Mouse (Mus musculus) CD4-positive, CD25-positive, alpha-beta regulatory T cell, adult 4 months (primary cell): ENCODE results near the gene Dnlz. TPM values are rescaled to one million over a fixed set of nuclear protein-coding genes. Genes with fewer than 3 reads are reported as not detected.

Experiments used
- ATAC-seq: one replicate; pipeline ENCODE4 v1.8.0; 2017
- polyA plus RNA-seq, 2 experiments: library from polyadenylated mRNA; unstranded; fragments of 100-300 nt; shearing (Covaris generic); gene quantifications; one replicate each; pipeline ENCODE4 v1.2.1; 2017

Gene Dnlz
- polyA plus RNA-seq, 2 experiments from 2014 or later, result 6.4 to 7.1 TPM

DNA sequence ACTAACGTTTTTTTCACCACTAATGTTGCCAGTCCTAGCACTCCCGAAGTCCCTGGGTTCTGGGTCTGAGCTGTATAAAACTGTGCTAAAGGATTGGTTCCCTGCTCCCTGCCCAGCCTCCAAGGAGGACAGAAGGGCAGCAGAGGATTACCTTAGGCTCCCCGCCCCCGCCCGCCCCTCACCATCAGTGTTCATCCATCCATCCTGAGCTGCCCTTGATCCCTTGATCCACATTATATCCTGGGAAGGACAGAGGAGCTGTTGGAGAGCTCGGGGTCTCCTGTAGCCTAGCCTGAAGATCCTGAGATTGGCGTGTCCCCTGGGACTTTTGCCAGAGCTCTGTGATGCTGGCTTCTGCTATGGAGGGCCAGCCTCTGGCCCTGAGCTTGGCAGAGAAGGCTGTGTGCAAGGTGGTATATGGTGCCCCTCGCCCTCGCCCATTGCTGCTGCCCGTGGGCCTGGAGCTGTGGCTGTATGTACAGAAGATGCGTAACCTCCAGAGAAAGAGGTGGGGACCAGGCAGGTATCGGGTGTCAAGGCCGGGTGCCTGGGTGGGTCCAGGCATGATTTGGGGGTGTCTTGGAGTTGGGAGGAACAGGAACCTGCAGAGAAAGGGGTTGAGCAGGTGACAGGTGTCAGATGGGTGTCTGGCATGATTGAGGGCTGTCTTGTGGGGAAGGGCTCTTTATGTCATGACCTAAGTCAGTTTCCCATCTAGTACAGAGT is 32.2 kb downstream of the Dnlz start:
- ATAC-seq, result no peak

DNA sequence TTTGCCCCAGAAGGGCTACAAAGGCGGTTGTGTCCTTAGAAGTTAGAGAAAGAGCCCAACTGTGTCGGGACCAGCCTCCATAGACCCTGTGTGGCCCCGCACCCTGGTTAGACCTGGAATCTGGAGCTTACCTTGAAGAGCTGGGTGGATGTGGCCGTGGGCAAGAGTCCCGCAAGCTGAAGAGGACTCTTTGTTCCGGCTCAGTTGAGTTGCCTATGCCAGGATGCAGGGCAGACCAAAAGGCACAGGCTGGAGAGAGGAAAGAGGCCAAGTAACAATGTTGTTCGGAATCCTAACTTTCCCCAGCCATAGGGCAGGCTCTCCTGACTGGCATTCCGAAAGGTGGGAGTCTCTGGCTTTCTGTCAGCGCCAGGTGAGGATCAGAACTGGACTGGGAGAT is 32.8 kb downstream of the Dnlz start:
- no peak for ATAC-seq

DNA sequence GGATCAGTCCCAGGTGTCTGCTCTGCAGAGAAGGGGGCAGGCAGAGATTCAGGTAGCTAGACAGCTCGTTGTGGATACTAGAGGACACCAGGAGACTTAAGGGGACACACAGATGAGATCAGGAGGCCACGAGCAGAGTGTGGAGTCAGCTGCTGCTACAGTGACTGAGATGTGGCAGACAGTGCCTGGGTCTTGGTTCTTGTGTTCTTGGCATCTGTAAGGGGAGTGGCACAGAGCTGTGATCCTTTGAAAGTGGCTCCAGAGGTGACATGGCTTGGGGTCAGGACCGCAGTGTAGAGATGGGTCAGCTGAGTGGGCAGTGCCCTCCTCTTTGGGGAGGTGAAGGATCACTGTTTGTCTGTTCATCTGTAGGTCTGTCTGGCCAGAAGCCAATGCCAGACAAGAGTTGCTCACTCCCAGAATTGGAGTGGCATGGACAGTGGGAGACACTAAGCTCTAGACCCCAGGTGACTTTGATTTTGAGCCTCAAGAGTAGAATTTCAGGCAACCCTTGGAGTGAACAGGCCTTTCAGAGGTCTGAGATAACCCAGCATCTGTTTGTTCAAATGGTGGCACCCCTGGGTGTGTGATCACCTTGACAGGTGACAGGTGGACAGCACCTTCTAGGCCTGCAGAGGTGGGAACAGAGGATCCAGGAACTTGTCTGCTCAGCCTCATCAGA is 33.8 kb downstream of the Dnlz start:
- ATAC-seq, result no peak

DNA sequence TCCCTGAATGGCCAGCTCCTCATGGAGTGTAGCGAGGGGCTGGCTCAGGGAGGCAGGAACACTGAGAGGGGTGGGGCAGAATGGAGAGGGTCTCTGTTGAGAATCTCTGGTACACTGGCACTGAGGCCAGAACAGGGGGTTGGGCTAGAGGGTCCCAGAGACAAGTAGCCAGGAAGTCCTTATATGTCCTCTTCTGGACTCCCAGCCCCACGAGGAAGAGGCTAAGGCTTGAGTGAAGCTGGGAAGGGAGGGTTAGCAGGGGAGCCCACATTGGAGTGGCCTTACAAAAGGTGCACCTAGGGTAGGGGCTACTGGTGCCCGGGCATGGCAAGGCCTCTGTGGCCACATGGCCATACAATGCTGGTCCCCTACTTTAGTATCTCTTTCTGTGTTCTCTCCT is 34.5 kb downstream of the Dnlz start:
- ATAC-seq, result no peak

DNA sequence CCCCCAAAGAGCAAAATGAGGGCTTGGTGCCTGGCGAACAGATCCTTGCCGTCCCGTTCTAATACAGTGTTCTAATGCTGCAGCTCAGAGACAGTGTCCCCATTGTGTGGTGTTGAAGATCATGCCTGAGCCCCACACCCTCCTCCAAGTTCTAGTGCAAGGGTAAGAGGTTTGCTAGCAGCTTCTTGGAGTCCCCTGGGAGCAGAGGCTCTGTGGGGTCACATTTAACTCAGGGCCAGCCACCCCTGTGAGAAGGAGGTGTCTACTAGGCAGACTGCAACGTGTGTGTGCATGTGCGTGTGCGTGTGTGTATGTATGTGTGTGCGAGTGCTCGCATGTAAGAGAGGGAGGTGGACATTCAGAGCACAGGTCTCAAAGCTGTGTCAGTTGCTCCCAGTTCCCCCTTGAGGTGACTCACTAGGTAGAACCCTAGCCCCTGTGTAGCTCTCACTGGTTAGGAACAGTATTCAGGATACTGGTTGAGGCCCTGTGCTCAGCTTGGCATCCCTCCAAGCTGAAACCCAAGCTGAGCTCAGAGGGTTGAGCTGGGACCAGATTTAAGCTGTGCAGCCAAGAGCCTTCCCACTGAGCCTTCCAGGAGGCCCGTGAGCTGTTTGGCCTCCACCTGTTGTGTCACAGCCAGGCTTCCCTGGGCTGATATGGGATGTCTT is 35.2 kb downstream of the Dnlz start:
- ATAC-seq, result no peak

DNA sequence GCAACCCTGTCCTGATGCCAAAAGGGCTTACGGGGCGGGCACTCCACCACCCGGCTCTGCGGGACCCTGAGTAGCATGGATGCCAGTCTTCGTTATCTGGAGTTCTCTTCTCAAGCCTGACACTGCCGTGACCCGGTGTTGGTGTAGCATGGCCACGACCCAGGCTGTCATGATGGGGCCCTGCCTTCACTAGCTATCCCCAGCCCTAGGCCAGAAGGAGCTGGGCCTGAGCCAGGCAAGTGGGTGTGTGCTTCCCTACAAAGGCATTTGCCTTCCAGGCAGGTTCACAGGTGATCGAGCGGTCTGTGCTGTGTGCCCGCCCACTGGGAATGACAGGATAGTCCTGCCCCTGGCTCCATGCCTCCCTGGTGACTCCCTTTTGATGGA is 36.0 kb downstream of the Dnlz start:
- peak; percentile 18 for ATAC-seq

DNA sequence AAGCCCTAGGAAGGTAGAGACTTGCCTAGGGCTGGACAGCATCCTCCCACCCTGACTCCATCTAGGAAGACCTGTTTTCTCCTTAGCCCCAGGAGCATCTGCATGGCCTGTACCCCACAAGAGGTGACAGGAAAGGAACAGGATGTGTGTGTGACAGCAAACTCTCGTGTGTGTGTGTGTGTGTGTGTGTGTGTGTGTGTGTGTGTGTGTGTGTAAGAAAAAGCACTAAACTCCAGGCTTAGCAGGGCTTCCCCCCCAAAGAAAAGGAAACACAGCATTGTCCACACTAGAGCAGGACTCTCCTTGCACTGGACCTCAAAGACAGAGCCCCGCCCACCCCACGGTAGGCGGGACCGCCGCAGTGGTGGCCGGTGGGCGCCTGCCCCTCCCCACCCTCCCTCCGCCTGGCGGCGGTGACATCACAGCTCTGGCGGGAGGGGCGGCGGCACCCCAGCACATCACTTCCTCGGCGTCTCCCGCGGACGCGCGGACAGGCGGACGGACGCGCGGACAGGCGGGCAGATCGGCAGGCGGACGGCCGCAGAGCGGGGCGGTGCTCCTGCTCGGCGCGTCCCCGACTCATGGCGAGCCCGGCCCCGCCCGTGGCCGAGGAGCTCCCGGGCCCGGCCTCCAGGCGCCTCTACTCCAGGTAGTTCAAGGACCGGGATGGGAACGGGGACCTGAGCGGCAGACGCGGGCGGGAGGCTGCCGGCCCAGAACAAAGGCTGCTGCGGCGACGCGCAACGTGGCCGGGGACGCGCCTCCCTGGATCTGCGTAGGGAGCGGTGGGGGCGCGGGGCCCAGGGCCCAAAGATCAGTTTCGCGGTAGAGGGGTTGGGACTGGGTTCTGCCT is 36.6 kb downstream of the Dnlz start, which contains the start of gene Gpsm1:
Gene Gpsm1 (plus strand): TSS at position 444 of the 853 bp plus-strand sequence.
- ATAC-seq, result peak; percentile 70

DNA sequence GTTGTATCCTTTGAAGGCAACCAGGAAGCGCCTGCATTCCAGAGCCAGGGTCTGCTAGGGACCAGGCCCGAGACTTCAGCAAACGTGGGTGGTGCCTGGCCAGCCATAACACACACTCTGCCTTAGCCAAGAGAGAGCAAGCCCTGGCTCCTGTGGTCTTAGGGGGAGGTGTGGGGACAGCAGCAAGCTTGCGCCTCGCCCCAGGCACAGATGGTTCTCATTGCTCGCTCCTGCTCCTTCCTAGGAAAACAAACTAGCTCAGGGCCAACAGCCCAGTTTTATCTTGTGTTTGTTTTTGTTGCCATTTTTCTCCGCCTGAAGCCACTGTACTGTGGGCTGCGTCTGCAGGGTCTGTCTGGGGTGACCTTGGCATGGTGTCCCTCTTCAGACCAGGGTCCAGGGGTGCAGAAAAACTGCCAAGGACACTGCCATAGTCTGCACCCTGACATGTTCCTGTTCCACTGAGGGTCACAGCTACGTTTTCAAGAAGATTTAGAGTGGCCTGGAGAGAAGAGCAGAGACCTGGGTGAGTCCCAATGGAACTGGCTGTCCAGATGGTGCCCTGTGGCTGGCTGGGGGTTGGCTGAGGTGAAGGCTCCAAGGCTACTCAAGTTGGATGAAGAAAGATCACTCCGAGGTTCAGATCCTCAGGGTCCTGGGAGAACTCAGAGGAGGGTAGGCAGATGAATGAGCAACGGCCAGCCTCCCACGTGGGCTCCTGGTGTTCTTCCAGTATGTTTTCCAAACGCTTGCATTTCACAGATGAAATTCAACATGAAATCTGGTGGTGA is 37.4 kb downstream of the Dnlz start:
- ATAC-seq, result no peak

DNA sequence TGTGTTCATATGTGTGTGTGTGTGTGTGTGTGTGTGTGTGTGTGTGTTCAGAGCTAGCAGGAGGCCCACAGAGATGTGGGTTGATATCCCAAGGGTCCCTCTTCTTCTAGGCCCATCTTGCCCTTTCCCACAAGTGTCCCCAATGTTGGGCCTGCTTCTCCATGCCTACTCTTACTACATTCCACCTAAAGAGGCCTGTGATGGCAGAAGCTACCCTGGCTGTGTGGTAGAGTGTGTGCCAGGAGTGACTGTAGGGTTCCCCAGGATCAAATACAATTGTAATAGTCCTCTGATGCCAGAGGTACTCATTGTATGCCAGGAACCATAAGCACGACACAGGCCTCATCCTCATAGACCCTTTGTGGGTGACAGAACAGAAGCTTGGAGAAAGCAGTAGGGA is 38.5 kb downstream of the Dnlz start:
- ATAC-seq, result no peak

DNA sequence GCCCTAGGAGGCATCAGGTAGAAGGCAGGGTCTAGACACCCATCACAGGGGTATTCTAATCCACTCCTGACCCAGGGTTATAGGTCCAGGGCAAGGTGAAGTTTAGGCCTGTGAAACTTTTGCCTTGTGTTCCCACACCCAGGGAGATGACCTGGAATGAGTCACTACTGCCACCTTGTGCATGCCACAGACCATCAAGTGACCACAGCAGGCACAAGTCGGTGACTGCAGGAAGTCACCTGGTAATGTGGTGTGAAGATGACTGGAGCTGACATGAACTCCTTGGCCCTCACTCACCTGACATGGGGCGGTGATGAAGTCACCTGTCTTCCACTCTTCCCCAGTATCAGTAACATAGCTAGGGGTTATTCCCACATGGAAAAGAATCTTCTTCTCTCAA is 39.1 kb downstream of the Dnlz start:
- ATAC-seq, result no peak

DNA sequence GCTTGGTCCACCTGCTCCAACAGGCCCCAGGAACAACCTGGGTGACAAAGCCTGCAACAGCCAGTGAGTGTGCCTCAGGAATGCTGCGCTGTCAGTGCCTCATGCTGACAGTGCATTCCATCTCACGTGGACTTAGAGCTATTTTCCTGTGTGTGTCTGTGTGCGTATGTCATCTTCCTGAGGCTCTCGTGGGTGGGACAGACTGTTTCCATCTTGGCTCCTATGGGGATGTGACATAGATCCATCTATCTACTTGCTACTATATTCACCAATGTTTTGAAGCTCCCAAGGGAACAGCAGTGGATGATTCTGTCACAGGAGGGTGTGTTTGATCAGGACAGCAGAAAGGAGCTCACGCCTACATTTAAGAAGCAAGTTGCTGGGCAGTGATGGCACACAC is 40.0 kb downstream of the Dnlz start:
- ATAC-seq, result no peak

DNA sequence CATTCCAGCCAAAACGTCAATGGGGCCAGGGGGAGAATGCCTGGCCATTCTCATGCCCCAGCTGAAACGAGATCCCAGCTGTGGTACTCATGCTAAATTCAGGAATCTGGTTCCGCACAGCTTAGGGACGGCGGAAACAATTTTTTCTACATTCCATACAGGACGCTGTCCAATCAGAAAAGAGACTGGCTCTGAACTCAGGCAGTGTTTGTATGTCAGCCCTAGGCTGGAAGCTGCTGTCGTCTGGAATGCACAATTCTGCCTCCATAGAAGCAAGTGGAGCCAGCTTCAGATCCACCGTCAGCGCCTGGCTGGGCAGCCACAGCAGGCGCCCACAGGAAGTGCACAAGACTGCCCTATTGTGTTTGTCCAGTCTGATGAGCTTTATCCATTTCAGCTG is 42.2 kb downstream of the Dnlz start:
- no peak for ATAC-seq

DNA sequence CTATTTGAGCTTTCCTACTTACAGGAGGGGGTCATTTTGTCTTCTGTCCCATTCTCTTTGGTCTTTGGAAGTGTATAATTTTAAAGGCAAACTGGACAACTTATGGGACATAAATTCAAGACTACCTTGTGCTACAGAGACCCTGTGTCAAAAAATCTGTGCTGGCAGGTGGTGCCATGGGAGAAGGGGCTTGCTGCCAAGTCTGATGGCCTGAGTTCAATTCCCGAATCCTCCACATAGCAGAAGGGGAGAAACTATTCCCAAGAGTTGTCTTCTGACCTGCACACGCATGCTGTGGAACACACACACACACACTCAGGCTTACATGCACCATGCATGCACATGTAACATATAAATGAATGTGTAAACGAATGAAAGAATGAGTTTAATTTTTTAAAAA is 45.2 kb downstream of the Dnlz start:
- ATAC-seq, result no peak

DNA sequence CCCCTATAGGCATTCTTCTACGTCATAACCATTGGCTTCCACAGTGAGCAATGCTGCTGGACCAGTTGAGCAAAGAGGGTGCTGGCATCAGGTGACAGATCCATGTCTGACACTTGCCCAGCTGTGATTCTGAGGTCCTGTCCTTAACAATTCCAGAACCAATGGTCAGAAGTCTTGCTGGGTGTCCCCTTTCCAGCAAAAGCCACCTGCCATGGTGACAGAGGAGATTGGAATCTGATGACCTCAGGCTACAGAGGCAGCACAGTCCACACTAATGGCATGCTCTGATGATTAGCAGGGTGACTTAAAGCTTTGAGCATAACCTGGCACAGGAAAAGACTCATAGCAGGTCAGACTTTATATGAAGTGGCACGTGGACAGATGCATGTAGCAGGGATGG is 46.4 kb downstream of the Dnlz start:
- ATAC-seq, result no peak

DNA sequence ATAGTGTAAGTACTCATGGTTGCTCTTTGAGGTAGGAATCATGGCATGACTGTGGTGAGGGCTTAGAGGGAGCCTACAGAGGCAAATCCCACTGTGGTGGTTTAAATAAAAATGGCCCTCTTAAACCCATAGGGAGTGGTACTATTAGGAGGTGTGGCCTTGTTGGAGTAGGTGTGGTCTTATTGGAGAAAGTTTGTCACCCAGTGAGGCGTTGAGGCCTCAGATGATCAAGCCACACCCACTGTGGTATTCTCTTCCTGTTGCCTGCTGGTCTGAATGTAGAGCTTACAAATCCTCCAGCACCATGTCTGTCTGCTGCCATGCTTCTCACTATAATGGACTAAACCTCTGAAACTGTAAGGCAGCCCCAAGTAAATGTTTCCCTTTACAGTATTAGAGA is 47.2 kb downstream of the Dnlz start:
- no peak for ATAC-seq

DNA sequence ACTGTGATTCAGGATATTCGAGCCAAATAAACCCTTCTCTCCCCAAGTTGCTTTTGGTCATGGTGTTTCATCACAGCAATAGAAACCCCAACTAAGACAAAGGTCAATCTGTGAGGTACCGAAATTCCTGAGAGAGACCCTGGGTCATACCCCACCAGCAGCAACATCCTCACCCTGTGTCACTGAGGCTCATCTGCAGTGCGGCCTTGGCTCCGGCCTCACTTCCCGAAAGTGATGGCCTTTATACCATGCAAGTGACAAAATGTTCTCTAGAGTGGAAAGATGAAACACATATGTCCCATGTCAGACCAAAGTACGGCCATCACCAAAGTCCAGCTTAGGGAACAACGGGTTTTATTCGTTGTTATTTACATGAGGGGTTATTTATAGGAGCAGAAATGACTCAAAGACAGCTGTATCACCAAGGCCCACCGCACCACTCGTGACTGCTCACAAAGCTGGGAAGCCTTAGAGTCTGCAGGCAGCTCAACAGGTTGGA is 49.9 kb downstream of the Dnlz start:
- no peak for ATAC-seq

DNA sequence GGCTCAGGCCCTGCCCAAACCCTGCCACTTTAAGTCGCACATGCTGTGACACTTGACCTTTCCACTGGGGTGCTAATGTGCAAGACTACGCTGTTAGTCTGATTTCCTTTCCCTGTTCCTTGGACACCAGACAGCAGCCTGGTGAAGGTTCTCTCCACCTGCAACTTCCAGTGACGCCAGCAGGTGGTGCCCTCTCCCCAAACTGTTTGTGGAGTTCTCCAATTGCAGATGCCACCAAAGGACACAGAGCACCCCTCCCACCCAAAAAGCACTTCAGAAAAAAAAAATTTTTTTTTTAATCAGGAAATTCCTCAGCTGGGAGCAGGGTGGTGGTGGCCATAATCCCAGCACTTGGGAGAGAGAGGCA is 51.1 kb downstream of the Dnlz start:
- ATAC-seq, result peak; percentile 74

DNA sequence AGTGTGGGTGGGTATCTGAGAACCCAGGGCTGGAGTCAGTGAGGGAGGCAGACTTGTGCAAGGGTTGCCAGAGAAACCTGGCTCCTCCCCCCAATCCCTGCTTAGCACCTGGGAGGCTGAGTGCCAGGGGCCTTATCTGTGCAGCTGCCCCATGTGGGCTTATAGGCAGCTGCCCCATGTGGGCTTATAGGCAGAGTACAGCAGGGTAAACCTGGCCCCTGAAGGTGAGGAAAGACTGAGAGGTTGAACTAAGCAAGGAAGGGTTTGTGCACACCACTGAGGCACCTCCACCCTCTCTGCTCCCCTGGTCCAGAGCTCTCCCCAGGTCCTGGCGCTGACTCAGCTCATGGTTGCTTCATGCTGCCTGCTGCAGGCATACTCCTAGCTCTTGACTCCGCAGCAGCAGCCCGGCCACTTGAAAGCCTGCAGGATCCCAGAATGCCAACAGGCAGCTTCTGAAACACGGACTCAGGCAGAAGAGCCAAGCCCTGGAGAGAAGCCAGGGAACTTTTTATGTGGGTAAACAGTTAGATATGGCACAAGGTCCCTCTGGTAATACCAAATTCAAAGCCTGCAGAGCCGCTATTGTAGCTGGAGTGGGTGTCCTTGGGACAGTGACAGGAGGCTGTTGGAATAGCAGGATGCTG is 51.6 kb downstream of the Dnlz start:
- no peak for ATAC-seq

DNA sequence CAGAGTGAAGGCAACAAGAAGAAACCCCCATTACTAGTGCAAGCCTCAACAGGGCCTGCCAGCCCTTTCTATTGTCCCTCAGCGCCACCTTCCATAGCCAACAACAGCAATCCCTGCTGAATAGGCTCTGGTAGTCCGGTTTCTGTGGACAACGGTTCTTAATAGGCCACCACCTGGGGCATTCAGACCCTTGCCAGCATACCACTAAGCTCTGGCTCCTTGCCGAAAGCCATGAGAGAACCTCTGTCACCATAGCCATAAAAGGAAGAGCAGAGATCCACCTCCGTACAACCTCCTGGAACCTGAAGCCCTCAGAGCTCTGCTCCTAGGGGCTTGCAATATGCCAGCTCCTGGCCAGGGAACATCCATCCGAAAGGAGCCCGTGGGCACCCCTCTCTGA is 52.6 kb downstream of the Dnlz start:
- no peak for ATAC-seq

DNA sequence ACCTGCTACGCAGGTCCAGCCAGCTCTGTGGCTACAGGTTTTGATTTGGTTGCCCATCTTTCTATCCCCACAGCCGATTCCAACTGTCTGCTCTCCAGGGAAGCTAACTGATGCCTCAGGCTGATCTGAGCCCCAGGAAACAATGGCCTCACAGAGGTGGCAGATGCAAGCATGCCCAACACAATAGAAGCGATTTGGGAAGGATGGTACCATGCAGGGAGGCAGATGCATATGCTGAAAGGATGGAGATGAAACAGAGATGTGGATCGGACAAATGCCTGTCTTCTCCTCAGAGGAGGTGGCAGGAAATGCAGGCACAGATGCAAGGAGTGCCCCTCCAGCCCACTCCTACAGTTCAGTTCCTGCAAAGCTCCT is 53.1 kb downstream of the Dnlz start:
- ATAC-seq, result no peak

DNA sequence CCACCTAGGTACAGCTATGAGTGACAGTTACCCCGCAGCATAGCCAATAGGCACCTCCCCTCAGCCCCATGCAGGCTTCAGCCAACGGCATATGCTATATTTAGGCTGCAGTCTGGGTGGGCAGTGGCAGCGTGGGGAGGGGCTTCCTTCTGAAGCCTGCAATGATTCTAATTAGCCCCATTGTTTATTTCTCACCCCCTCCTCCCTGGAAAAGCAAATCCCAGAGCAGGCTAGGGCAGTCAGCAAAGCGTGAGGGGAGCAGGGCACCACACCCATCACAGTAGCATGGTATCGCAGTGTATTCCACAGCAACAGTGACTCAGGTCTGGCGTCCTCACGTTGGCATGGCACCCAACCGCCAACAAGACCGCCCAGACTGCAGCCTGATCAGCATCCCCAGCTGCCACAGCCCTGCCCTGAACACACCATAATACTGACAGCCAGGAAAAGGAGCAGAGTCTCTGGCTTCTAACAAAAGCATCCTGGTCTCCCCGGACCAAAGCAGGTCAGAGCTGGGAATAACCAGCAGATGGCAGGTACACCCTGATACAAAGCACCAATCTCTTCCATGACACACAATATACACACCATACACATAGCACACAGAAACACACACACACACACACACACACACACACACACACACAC is 53.6 kb downstream of the Dnlz start:
- no peak for ATAC-seq
